Mouse (Mus musculus) v-Abl transformed pro-B cells (cell line): ENCODE measurements around the gene Gm10217.

ENCODE experiments used
- in situ Hi-C, 2 experiments: fragments of 400-800 bp; cut with MboI; formaldehyde crosslinking; loops; one replicate each; pipeline ENCODE4 v1.15.1; 2025; ENCODE audit not compliant: unreplicated experiment in 2 of 2

The Gm10217 gene

DNA sequence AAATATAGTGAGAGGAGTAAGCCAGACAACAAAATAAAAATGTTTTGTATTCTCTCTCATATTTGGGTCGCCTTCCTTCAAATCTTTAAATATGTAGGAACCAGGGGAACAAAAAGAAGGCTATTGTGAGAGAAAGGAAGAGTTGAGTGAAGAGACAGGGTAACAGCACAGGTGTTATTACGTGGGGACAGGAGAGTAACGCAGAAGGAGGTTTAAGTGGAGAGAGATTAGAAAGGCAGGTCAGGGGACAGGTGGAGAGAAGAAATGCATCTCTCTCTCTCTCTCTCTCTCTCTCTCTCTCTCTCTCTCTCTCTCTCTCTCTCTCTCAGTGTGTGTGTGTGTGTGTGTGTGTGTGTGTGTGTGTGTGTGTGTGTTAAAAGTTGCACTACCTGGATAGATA is at the start of gene Gm10217:
TSS of gene Gm10217 (plus strand) at position 301 of the 400 bp plus-strand sequence.
- in situ Hi-C loops, result no loop called here

- in situ Hi-C loops, result no loop called here
Measured at GRCm38 (mm10) chr8:9824770-9825169, 39.3 kb upstream of the Gm10217 start.

DNA sequence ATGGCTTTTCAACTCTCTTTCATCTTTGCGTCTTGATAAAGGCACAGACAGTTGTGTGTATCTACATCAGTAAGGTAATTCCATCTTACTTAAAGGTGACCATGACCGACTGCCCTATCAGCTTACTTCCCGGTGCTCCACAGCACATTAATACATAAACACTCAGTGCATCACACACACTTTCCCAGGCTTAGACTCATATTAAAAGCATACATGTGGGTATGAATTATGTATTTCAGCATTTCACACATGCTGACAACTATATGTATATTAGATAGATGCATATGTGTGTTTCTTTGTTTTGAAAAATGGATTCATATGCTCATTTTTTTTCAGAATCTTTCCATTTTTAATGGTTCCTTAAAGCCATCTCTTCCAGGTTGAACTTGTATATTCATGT is 23.8 kb upstream of the Gm10217 start:
- in situ Hi-C loops, result no loop called here

GRCm38 (mm10) chr8:9859286-9859685 is 4.8 kb upstream of the Gm10217 start:
- in situ Hi-C loops, result no loop called here

DNA sequence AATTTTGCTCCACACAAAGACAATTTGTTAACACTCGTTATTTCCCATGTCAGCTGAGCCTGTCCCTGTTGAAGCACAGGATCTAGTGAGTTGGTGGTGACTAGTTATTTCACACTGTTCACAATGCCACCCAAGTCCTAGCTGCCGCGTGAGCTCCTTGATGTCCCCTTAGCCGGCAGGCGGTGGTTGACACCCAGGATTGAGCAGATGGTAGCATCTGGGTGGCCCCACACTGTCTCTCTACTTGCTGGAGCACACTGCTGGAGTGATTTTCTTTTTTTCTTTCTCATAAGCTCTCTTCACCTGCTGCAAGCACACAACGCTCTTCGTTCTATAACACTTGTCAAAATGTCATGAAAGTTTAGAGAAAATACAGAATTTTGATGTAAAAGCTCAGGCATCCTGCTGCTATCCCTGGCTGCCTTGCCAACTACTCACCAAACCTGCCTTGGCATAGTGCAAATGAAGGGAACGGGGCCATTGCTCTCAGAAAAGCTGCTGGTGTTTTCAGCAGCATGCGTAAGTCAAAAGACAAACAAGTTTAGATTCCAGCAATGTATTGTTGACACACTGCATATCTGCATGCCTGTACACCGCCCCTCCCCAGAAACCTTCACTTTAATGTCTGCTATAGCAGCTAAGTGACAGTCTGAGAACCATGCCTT is 3.4 kb upstream of the Gm10217 start:
- in situ Hi-C loops, result no loop called here

DNA sequence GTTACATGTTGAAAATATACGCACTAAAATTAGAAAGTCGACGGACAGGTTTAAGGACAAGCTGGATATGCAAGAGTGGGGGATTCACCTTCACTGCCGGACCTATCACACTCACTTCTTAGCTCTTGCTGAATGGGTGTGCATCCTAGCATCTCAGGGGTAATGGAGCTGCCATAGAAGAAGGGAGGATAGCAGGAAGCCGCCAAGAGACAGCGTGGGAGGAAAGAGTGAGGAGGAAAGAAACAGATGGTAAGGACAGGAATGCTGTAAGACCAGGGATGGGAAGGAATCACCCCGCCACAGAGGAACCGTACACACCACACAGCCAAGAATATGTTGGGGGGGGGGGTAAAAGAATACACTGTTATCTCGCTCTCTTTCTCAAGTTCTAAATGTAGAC is 1.1 kb downstream of the Gm10217 start:
- in situ Hi-C loops, result no loop called here

DNA sequence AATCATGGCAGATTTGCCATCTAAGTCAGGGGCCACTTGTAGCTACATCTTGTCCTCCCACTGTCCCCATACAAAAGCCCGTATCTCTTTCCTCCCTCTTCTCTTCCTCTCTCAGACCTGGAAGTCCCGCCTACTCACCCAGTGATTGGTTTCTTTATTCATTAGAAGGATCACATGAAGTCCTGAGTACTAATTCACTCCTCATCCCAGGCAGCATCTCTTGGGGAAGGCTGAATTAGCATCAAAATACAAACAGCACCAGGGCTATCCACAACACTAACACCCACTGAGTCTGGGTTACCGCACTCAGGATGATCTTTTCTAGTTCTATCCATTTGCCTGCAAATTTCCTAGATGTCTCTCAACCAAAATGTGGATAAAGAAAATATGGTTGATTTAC is 4.0 kb downstream of the Gm10217 start:
- in situ Hi-C loops, result no loop called here

DNA sequence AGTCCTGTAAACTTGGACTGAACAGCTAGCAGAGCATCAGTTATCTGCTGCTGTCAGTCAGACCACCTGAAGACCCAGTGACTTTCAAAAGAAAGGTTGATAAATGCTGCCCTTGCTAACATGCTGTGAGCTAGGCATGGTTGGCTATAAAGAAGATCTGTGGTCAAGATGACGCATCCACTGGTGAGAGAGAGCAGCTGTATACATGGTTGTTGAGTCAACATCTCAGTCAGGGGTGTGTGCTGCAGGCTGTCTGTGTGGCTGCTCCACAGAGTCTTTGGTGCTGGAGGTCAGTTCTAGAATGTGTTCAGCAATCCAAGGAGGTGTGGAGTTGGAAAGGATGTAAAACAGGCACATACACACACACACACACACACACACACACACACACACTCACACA is 12.2 kb downstream of the Gm10217 start:
- in situ Hi-C loops, result no loop called here

DNA sequence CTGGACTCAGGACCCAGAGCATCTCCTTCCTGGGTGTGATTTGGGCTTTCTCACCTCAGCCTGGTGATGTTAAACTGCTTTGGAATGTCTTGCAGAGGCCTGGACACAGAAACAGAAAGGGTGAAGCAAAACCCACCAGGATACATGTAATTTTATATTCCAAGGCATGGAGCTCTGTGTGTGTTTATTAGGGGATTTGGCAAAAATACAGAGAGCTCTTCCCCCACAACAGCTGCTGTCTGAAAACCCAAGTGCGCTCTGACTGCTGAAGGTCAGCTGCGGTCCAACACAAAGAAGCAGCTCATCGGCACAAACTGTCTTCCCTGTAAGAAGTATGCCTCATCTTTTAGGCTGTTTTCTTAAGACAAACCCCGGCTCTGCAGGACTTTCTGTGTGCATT is 15.9 kb downstream of the Gm10217 start:
- in situ Hi-C loops, result no loop called here

GRCm38 (mm10) chr8:9886714-9887113 is 22.7 kb downstream of the Gm10217 start:
- in situ Hi-C loops, result no loop called here

DNA sequence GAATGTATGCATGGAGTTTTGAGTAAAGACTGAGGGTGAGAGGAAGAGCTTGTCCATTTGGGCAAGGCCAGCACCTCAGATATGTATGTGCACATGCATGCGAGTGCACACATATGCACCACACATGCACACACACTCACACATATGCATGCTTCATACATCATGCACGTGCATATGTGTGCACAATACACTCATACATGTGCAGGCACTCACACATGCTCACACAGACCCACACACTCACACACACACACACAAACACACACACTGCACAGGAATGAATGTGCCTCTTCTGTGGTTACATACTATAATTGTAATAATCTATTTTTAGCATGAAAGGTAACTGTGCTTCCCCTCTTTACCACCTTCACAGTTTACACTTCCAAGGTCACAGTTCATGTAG is 35.1 kb downstream of the Gm10217 start:
- in situ Hi-C loops, result no loop called here

DNA sequence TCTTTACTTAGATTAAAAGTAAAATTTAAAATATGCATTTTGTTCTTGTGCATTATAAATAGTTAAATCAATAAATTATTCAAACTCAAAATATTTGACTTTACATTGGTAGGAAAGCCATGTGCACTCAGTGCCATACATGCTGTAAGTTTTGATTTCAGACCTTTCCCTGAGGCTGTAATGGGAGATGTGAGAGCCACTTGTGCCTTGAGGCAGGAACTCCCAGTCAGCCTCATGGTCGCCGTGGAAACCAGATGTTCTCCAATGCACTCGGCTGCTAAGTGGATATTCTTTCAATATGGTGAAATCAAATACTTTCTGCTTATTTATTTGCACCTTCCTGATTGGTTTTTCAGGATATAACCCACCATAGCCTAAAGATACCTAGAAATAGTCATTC is 35.6 kb downstream of the Gm10217 start:
- in situ Hi-C loops, result no loop called here
